Mouse (Mus musculus) left cerebral cortex, adult 8-10 months (tissue): ENCODE measurements around the gene Tomm22. TPM values are rescaled to one million over a fixed set of nuclear protein-coding genes. Genes with fewer than 3 reads are reported as not detected.
"Not testable (repeated sequence)": the region's sequence is repeated elsewhere in the genome, so short reads cannot be mapped to it uniquely, and the experiment has no call there.

Experiments used
- DNase-seq, 2 experiments: peaks; one replicate each; pipeline ENCODE4 v3.0.0; 2022; ENCODE audit warnings: low spot score in 2 of 2
- total RNA-seq, 4 experiments: library from RNA; stranded (reverse); gene quantifications; 2 replicates each; pipeline ENCODE4 v1.2.4; 2022

The Tomm22 gene
- 100 to 1,000 TPM in 2 of 4 experiments, 10 to 100 TPM in 2; 87.9 to 109 (median 103) TPM for total RNA-seq

DNA sequence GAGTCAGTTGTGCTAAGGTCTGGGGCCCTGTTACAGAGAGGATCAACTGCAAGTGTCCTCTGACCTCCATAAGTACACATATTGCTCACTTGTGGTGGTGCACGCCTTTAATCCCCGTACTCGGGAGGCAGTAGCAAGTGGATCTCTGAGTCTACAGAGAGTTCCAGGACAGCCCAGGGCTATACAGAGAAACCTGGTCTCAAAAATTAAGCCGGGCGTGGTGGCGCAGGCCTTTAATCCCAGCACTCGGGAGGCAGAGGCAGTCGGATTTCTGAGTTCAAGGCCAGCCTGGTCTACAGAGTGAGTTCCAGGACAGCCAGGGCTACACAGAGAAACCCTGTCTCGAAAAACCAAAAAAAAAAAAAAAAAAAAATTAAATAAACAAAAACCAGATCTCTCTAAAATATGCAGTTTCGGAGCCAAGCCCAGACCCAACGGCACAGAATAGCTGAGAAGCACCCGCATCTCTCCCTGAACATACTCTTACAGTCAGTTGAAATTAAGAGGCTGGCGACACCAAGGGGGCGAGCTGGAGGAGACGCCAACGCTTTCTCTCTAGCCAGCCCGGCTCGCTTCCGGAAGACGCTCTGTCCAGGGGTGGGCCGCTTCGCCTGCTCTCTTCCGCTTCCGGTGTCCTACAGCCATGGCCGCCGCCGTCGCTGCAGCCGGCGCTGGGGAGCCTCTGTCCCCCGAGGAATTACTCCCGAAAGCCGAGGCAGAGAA lies at the start of gene Tomm22:
Gene Tomm22 (plus strand): TSS at position 613 of the 723 bp plus-strand sequence.
- DNase-seq = peak in 1 of 2 experiments; percentile 85

DNA sequence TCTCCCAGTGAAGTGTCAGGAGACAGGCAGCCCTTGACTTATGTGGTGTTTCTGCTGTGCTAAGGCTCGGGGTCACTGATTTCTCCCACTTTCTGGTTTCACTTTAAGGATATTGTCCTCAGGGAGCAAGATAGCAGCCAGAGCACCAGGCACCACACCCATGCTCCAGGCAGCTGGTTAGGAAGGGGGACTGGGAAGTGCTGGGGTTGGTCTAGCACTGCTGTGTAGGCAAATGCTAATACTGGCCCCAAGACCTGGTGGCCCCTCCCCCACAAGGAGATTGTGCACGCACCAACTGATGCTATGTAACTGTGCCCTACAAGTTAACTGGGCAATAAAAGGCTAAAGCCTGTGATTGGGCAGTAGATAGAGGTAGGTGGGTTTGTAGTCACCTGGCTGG lies 40.2 kb upstream of the Tomm22 start:
- DNase-seq = no peak

GRCm38 (mm10) chr15:79641135-79641817 lies 29.4 kb upstream of the Tomm22 start:
- DNase-seq = peak in 1 of 2 experiments; percentile 47

DNA sequence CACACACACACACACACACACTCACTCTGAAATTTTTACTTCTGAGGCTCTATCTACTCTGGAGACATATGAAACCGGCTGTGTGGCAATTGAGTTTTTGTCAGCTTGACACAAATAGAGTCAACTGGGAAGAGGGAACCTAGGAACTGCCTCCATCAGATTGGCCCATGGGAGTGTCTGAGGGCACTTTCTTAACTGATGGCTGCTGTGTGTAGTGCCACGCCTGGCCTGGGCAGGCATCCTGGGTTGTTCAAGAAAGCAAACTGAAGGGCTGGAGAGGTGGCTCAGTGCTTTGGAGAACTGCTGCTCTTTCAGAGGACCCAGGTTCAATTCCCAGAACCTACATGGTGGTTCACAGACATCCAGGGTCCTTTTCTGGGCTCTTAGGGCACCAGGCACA lies 25.2 kb upstream of the Tomm22 start:
- DNase-seq = no peak

GRCm38 (mm10) chr15:79648130-79648529 lies 22.5 kb upstream of the Tomm22 start:
- no peak for DNase-seq

DNA sequence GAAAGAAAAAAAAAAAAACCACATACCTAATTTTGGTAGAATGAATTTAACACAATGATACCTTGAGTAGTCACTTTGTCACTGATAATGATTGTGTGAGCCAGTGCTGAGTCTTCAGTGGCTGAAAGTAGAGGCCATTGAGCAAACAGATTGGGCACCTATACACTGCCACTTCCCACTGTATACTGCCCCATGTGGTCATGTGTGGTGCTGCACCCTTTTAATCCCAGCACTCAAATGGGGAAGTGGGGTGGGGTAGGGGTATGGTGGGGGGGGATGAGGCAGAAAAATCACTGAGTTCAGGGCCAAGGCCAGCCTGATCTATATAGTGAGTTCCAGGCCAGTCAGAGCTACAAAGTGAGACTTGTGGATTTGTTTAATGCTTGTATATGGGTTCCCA lies 20.1 kb upstream of the Tomm22 start:
- no peak for DNase-seq

- no peak for DNase-seq
Measured at GRCm38 (mm10) chr15:79651481-79651880, 19.2 kb upstream of the Tomm22 start.

DNA sequence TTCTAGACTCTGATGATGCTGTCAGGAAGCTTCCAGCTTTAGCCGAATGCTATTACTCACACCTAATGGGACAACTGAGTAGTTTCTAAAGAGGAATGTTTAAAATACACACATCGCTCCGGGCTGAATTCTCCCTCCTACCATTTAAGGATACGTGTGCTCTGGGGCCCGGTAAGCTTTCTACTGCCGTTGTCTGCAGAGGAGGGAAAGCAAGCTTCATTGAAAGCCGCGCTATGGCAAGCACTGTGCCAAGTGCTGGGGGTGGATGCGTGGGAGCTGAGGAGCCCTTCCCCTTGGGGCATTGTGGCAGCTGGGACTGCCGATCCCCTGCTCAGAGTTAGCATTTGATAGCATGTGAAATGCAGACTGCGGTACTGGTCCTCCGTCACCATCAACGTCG lies 14.2 kb upstream of the Tomm22 start:
- peak in 1 of 2 experiments; percentile 46 for DNase-seq

DNA sequence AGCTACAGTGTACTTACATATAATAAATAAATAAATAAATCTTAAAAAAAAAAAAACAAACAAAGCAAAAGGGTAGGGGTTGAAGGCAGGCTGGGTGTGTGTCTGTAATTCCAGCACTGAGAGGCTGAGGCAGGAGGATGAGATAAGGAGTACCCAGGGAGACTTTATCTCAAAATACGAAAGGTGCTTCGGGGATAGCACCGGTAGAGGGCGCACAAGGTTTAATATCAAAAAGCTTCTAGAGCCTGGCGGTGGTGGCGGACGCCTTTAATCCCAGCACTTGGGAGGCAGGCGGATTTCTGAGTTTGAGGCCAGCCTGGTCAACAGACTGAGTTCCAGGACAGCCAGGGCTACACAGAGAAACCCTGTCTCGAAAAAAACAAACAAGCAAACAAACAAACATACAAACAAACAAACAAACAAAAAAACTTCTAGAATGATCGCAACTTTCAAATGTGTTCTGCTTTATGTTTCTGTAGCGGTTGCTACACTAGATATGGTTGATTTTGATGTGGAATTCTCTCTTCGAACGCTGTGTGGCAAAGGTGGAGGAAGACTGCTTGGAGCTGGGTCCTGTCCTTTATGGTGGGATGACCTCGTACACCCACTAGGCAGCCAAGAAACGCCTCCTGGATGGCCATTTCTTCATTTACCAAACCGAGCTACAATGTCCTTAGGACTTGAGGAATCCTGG lies 12.7 kb upstream of the Tomm22 start:
- peak; percentile 71 to 75 for DNase-seq

DNA sequence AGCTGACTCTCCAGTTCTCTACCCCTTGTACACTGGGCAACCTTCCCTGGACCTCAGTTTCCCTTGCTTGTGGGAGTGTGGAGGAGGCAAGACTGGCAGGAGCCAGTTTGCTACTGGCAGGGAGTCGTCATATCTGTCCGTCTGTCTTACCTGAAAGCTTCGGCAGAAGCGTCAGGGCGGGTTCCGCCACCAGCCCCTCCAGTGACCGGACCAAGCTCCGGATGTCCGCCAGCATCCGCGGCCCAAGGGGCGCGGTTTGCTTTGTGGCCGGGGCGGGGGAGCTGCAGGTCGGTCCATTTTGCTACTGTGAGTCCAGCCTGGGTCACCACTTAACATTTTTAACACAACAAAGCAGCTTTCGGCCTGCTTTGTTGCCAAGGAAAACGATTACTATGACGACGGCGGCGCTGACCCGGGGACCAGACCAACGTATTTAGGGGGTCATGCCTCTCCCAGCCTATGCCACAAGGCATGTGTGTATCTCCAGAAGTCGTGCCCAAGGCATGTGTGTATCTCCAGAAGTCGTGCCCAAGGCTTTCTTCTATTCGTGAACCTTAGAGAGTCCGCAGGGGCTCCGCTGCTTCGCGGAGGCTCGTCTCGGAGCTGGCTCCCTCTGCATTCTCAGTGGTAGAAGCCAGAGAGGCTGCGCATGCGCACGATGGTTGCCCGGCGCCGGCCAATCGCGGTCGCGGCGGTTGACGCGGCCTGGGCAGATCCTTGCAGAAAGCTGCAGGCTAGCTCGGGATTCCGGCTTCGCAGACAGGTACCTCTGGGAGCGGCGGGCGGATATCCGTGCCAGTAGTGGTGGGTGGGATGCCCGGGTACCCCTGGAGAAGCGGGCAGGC lies 11.9 kb upstream of the Tomm22 start, which contains the start of the genes Fam227a and Cby1:
Gene Fam227a (minus strand): TSS at position 426 of the 845 bp plus-strand sequence.
Gene Cby1 (plus strand): TSS at position 669 of the 845 bp plus-strand sequence.
- peak; percentile 89 to 97 for DNase-seq

GRCm38 (mm10) chr15:79661852-79662251 lies 8.8 kb upstream of the Tomm22 start:
- DNase-seq = no peak

DNA sequence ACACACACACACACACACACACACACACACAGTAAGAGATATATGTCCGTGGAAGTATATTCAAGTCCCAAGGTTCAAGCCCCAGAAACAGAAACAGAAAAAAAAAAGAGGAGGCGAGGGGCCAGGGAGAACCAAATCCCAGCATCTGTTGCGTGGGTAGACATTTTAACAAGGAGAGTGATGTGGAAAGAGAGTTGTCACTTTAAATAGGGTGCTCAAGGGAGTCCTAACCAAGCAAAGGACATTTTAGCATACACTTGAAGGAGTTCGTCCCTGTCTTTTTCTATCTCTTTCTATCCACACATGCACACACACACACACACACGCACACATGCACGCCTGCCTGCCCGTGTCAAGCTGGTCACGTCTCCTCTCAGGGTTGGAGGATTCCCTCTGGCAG lies 6.0 kb upstream of the Tomm22 start:
- peak in 1 of 2 experiments; percentile 43 for DNase-seq

- DNase-seq = no peak
Measured at GRCm38 (mm10) chr15:79669195-79669594, 1.5 kb upstream of the Tomm22 start.

DNA sequence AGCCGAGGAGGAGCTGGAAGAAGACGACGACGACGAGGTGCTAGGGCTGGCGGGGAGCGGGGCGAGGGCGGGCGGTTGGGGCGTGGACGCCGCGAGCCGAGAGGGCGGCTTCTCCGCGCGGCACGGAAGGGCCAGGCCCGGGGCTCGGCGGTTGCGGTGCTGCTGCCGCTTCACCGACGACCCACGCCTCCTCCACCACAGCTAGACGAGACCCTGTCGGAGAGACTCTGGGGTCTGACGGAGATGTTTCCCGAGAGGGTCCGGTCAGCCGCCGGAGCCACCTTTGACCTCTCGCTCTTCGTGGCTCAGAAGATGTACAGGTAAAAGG lies 275 bp downstream of the Tomm22 start:
- DNase-seq = no peak

DNA sequence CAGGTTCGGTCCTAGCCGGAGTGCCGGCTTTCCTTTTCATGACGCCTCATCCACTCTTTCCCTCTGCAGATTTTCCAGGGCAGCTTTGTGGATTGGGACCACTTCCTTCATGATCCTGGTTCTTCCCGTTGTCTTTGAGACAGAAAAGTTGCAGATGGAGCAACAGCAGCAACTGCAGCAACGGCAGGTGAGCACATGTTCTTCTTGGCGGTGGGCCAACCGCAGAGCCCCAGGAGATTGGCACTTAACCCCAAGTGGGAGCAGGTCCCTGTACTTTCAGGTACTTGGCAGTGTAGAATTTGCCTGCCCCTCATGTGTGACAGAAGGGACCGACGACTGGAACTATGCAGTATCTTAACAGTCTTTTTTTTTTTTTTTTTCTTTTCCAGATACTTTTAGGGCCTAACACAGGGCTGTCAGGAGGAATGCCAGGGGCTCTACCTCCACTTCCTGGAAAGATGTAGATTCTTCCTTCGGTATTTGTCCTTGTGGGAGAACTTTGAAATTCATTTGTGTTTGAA lies 1.2 kb downstream of the Tomm22 start:
- DNase-seq = not testable (repeated sequence)

DNA sequence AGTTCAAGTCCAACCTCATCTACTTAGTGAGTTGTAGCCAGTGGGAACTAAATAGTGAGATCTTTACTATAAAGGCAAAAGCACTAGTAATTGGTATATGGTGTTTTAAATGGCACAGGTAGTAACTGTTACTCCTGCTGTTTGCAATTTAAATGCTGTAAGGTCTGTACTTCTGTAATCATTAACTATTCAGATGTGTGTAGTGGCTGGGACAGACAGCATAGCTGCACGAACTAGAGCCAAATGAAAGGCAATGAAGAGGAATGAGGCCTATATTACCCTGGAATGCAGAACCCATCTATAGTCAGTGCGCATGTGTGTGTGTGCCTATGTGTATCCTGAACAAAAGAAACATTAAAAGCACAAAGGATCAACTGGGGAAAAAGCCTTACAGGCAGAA lies 7.3 kb downstream of the Tomm22 start:
- DNase-seq = no peak

DNA sequence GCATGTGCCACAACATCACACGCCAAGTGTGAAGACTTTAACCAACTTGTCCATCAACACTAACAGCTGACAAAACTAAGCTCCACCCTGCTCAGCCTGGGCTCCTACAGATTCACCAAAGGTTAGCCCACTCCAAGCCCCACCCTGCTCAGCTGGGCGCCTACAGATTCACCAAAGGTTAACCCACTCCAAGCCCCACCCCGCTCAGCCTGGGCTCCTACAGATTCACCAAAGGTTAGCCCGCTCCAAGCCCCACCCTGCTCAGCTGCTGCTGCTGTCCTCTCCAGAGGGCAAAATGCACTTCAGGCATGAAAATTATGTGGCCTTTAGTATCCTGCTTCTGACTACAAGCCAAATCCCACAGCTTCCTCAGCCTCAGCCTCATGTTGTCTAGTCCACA lies 11.3 kb downstream of the Tomm22 start:
- DNase-seq = no peak

- no peak for DNase-seq
Measured at GRCm38 (mm10) chr15:79683146-79683545, 12.5 kb downstream of the Tomm22 start.

GRCm38 (mm10) chr15:79683707-79684465 lies 13.2 kb downstream of the Tomm22 start:
- no peak for DNase-seq

DNA sequence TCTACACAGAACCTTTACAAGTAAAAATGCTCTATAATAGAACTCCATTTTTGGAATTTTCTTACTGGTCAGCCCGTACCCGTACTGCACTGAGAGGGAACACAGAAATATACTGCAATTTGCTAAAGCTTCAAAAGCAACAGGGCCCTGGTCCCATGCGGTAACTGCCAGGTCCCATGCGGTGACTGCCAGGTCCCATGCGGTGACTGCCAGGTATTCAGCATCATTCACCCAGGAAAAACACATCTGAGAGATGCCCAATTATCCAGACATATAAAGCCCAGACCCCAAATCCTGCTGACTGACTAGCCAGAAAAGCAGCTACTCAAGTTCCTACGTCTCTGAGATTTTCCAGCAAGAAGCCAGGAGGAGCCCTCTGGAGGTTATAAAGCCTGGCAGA lies 14.0 kb downstream of the Tomm22 start:
- no peak for DNase-seq
